Mouse (Mus musculus) olfactory bulb, adult 2 months (tissue): ENCODE results near the gene Dmac2.

Source experiments
- CTCF ChIP-seq: fragments of 200-500 bp; IDR thresholded peaks from 2 replicates; pipeline ENCODE4 v1.5.1; 2012; ENCODE audit warnings: low read depth, mild to moderate bottlenecking, low read length, moderate library complexity; ENCODE audit not compliant: insufficient read depth
- POLR2A ChIP-seq: fragments of 200-500 bp; IDR thresholded peaks from 2 replicates; pipeline ENCODE4 v1.6.1; 2012; ENCODE audit warnings: mild to moderate bottlenecking, low read depth, low read length, moderate library complexity; ENCODE audit not compliant: insufficient read depth

GRCm38 (mm10) chr7:25624851-25625250, 5.6 kb downstream of the Dmac2 start:
- no peak for TF ChIP-seq CTCF
- TF ChIP-seq POLR2A = no peak
